Mouse (Mus musculus) embryonic facial prominence, embryonic 11.5 days (tissue): ENCODE data around the gene Rnf114. TPM values are rescaled to one million over a fixed set of nuclear protein-coding genes. Genes with fewer than 3 reads are reported as not detected.
A peak's percentile ranks its signal among the peaks of the same experiment; 100 is the strongest.

ENCODE experiments used
- ATAC-seq: fragments of 200-750 bp; cut with Nextera tagmentation; replicated peaks from 2 replicates; pipeline ENCODE4 v1.8.0; 2017; ENCODE audit warnings: low read depth; ENCODE audit not compliant: insufficient number of reproducible peaks, low FRiP score, low TSS enrichment
- DNase-seq: peaks from one replicate; pipeline ENCODE4 v3.0.0-alpha.2; 2015; ENCODE audit warnings: low spot score
- H3K27ac ChIP-seq: fragments of 300-500 bp; sonication (generic); replicated peaks from 2 replicates; pipeline ENCODE4 v1.5.1; 2014; ENCODE audit warnings: mild to moderate bottlenecking, low read depth, low read length, control low read depth
- H3K27me3 ChIP-seq: fragments of 300-500 bp; sonication (generic); 2 replicates; pipeline ENCODE4 v1.6.1; 2014; ENCODE audit warnings: mild to moderate bottlenecking, low read length, moderate library complexity, mixed read lengths; ENCODE audit not compliant: control insufficient read depth, insufficient read depth
- H3K36me3 ChIP-seq: fragments of 300-500 bp; sonication (generic); replicated peaks from 2 replicates; pipeline ENCODE4 v1.6.1; 2014; ENCODE audit warnings: low read depth, mild to moderate bottlenecking, low read length, moderate library complexity, mixed read lengths; ENCODE audit not compliant: control insufficient read depth, insufficient read depth
- H3K4me1 ChIP-seq: fragments of 300-500 bp; sonication (generic); 2 replicates; pipeline ENCODE4 v1.6.1; 2014; ENCODE audit warnings: low read length, mixed read lengths; ENCODE audit not compliant: control insufficient read depth, insufficient read depth
- H3K4me2 ChIP-seq: fragments of 300-500 bp; sonication (generic); 2 replicates; pipeline ENCODE4 v1.6.1; 2014; ENCODE audit warnings: low read depth, mild to moderate bottlenecking, control low read depth, low read length, moderate library complexity
- H3K4me3 ChIP-seq: fragments of 300-500 bp; sonication (generic); 2 replicates; pipeline ENCODE4 v1.5.1; 2014; ENCODE audit warnings: low read depth, low read length, control low read depth
- H3K9ac ChIP-seq: fragments of 300-500 bp; sonication (generic); replicated peaks from 2 replicates; pipeline ENCODE4 v1.6.1; 2014; ENCODE audit warnings: mild to moderate bottlenecking, control low read depth, low read length
- H3K9me3 ChIP-seq: fragments of 300-500 bp; sonication (generic); replicated peaks from 2 replicates; pipeline ENCODE4 v1.6.1; 2016; ENCODE audit warnings: mild to moderate bottlenecking, low read length, inconsistent platforms, mixed read lengths; ENCODE audit not compliant: control insufficient read depth
- WGBS: fragments of 180-500 bp; shearing (Covaris S2); extraction: QIAGEN DNeasy Blood & Tissue Kit; methylation state at CpG from one replicate; pipeline ENCODE4 v1.1.7; 2014; 5-methylcytosine and 5-hydroxymethylcytosine counted together
- polyA plus RNA-seq: library from polyadenylated mRNA; unstranded; fragments of >200 nt; fragmentation: Nextera tagmentation; extraction: Ambion mirVana; gene quantifications from 2 replicates; pipeline ENCODE4 v1.2.1, GENCODE M21; 2014

The Rnf114 gene
- 113 and 119 TPM in 2 replicates for polyA plus RNA-seq

- peak; percentile 4 for DNase-seq
- H3K4me1 ChIP-seq = peaks cover 3% of the 10 kb centered on the region; the same call in 1 of the 2 replicates
- peak within 1 kb of the TSS; percentile 72 for H3K27ac ChIP-seq
- peak within 1 kb of the TSS; percentile 86 for H3K9ac ChIP-seq
- no peaks in the 10 kb centered on the region for H3K9me3 ChIP-seq
- peak within 1 kb of the TSS; percentile 86 for H3K4me2 ChIP-seq
- ATAC-seq = peak; percentile 55; the same call in 1 of the 2 replicates
- H3K36me3 ChIP-seq = no peaks in the 10 kb centered on the region
- peak within 1 kb of the TSS; percentile 99 for H3K4me3 ChIP-seq
- H3K27me3 ChIP-seq = no peaks in the 10 kb centered on the region
- WGBS = 3% methylated on average over 52 of the region's 52 CpGs
These were observed at the start of gene Rnf114 for GRCm38 (mm10) chr2:167491757-167492708. TSS of gene Rnf114 (plus strand) at chr2:167492645.

GRCm38 (mm10) chr2:167443411-167444193 lies 48.8 kb upstream of the Rnf114 start:
- H3K4me2 ChIP-seq = no peak overlapping the region
- no peaks in the 10 kb centered on the region for H3K9me3 ChIP-seq
- H3K36me3 ChIP-seq = peaks cover 5% of the 10 kb centered on the region
- H3K9ac ChIP-seq = no peak overlapping the region
- ATAC-seq (no peak), DNase-seq (no peak)
- no peaks in the 10 kb centered on the region for H3K27me3 ChIP-seq
- H3K4me3 ChIP-seq = no peak overlapping the region
- H3K4me1 ChIP-seq = no peaks in the 10 kb centered on the region
- no peak overlapping the region for H3K27ac ChIP-seq
- WGBS = 94% methylated on average over 4 of the region's 4 CpGs

- Histone ChIP-seq H3K9me3 (no peaks in the 10 kb centered on the region), H3K36me3 (peaks cover 5% of the 10 kb centered on the region), H3K4me3 (no peak overlapping the region), H3K27ac (no peak overlapping the region), H3K9ac (no peak overlapping the region), H3K27me3 (no peaks in the 10 kb centered on the region), H3K4me2 (no peak overlapping the region), H3K4me1 (no peaks in the 10 kb centered on the region)
- 80% methylated on average over 20 of the region's 20 CpGs for WGBS
- no peak for DNase-seq
- no peak for ATAC-seq
These were observed 46.3 kb upstream of the Rnf114 start for GRCm38 (mm10) chr2:167445911-167446780.

GRCm38 (mm10) chr2:167447207-167447606 lies 45.2 kb upstream of the Rnf114 start:
- no peak for DNase-seq
- Histone ChIP-seq H3K9ac (no peak overlapping the region), H3K27me3 (no peaks in the 10 kb centered on the region), H3K36me3 (peaks cover 5% of the 10 kb centered on the region), H3K9me3 (no peaks in the 10 kb centered on the region), H3K27ac (no peak overlapping the region), H3K4me1 (no peaks in the 10 kb centered on the region), H3K4me2 (no peak overlapping the region), H3K4me3 (no peak overlapping the region)
- no peak for ATAC-seq
- 93% methylated on average over 7 of the region's 7 CpGs for WGBS

- Histone ChIP-seq H3K36me3 (peaks cover 5% of the 10 kb centered on the region), H3K27me3 (no peaks in the 10 kb centered on the region), H3K9ac (no peak overlapping the region), H3K4me3 (no peak overlapping the region), H3K27ac (no peak overlapping the region), H3K4me1 (no peaks in the 10 kb centered on the region), H3K4me2 (no peak overlapping the region), H3K9me3 (no peaks in the 10 kb centered on the region)
- ATAC-seq (no peak; the same call in 1 of the 2 replicates), DNase-seq (no peak)
- WGBS = 88% methylated on average over 8 of the region's 8 CpGs
These were observed 44.8 kb upstream of the Rnf114 start for GRCm38 (mm10) chr2:167447629-167448028.

- no peaks in the 10 kb centered on the region for H3K9me3 ChIP-seq
- no peak for ATAC-seq
- no peak overlapping the region for H3K9ac ChIP-seq
- H3K4me3 ChIP-seq = no peak overlapping the region
- no peaks in the 10 kb centered on the region for H3K4me1 ChIP-seq
- H3K27ac ChIP-seq = no peak overlapping the region
- H3K4me2 ChIP-seq = no peak overlapping the region
- H3K27me3 ChIP-seq = no peaks in the 10 kb centered on the region
- H3K36me3 ChIP-seq = peaks cover 5% of the 10 kb centered on the region
- WGBS = 90% methylated on average over 21 of the region's 21 CpGs
- no peak for DNase-seq
These were observed 42.8 kb upstream of the Rnf114 start for GRCm38 (mm10) chr2:167449331-167450275.

- WGBS = 91% methylated on average over 8 of the region's 8 CpGs
- H3K9ac ChIP-seq = no peak overlapping the region
These were observed 41.8 kb upstream of the Rnf114 start for GRCm38 (mm10) chr2:167450647-167451046.

More at GRCm38 (mm10) chr2:167450647-167451046, 41.8 kb upstream of the Rnf114 start:
- H3K4me3 ChIP-seq = no peak overlapping the region
- no peaks in the 10 kb centered on the region for H3K9me3 ChIP-seq
- no peak overlapping the region for H3K27ac ChIP-seq
- no peaks in the 10 kb centered on the region for H3K4me1 ChIP-seq
- no peak for ATAC-seq
- no peaks in the 10 kb centered on the region; the same call in 1 of the 2 replicates for H3K36me3 ChIP-seq
- no peaks in the 10 kb centered on the region for H3K27me3 ChIP-seq
- no peak for DNase-seq
- no peak overlapping the region for H3K4me2 ChIP-seq
